Mouse (Mus musculus) B cell, adult 67 days (primary cell): ENCODE data around the gene Gm21776. TPM values are rescaled to one million over a fixed set of nuclear protein-coding genes. Genes with fewer than 3 reads are reported as not detected.

Experiments
- total RNA-seq, 2 experiments: library from RNA; stranded (reverse); gene quantifications; 4 replicates each; pipeline ENCODE4 v1.2.4; 2023

Gm21776 gene
- not detected for total RNA-seq

DNA sequence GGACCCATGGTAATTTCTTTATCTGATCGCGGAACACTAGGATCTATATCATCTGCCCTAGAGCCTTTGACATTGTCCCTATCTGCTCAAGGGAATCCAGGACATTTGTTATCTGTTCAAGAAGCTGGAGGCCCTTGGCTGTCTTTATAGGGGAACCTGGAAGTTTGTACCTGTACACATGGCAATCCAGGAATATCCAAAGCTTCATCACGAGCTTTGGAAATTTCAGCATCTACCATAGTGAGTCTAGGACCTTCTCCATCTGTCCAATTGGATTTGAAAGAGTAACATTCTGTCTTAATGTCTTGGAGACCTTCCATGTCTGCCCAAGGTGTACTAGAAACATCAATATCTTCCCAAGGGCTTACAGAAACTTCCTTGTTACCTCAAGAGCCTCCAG is at the start of gene Gm21776:
Gene Gm21776 (plus strand): TSS at position 301 of the 400 bp plus-strand sequence.

